20 mouse cellular contexts compared by ENCODE assay signal in genomic region chr11:79218936-79219626, GRCm38 (mm10). TPM values are rescaled to one million over a fixed set of nuclear protein-coding genes. Genes with fewer than 3 reads are reported as not detected.
A peak's percentile ranks its signal among the peaks of the same experiment; 100 is the strongest.
DNase-seq lines count a peak whose midpoint lies in the region; TF ChIP-seq lines count a peak whose summit lies in the region.
"Had no signal": no experiment of that assay in that cellular context is flagged by ENCODE, and none has a peak within 500 bp of the region (broad histone marks: within the 10 kb centered on the region; RNA-seq: fewer than 3 reads in every experiment).

No protein-coding gene starts in this region.

- no peaks in the 10 kb centered on the region; the same call in 1 of the 2 replicates for H3K4me1 ChIP-seq in kidney, adult 2 months (ENCODE audit: control insufficient read depth, insufficient read depth, low read length)
- H3K4me1 ChIP-seq: forebrain, embryonic 12.5 days; hindbrain, embryonic 15.5 days; limb, embryonic 12.5 days; neural tube, embryonic 15.5 days had no signal

- H3K27ac ChIP-seq in kidney, adult 2 months (ENCODE audit: insufficient read depth, low read depth, low read length), result peak overlapping the region; percentile 40; the same call in 1 of the 2 replicates
- H3K27ac ChIP-seq: forebrain, embryonic 12.5 days; hindbrain, embryonic 15.5 days; intestine, embryonic 15.5 days; limb, embryonic 12.5 days; liver, embryonic 12.5 days; neural tube, embryonic 15.5 days had no signal

- H3K4me3 ChIP-seq in kidney, adult 2 months (ENCODE audit: insufficient read depth, low read depth, low read length), result no peak overlapping the region
- H3K4me3 ChIP-seq: forebrain, embryonic 12.5 days; hindbrain, embryonic 15.5 days; intestine, embryonic 15.5 days; limb, embryonic 12.5 days; liver, embryonic 12.5 days; neural tube, embryonic 15.5 days had no signal

- no peak for TF ChIP-seq CTCF in kidney, adult 2 months (conservative IDR thresholded peaks at IDR 0.05; ENCODE audit: insufficient read depth, insufficient read length, low read depth, low read length)

- H3K36me3 ChIP-seq in kidney, adult 2 months (ENCODE audit: control insufficient read depth, insufficient read depth, low read length), result no peaks in the 10 kb centered on the region
- H3K36me3 ChIP-seq: forebrain, embryonic 12.5 days; hindbrain, embryonic 15.5 days; intestine, embryonic 15.5 days; limb, embryonic 12.5 days; liver, embryonic 12.5 days; neural tube, embryonic 15.5 days had no signal

- H3K27me3 ChIP-seq in kidney, adult 2 months (replicated peaks; ENCODE audit: control insufficient read depth, insufficient read depth, low read length), result no peaks in the 10 kb centered on the region
- H3K27me3 ChIP-seq: forebrain, embryonic 12.5 days; hindbrain, embryonic 15.5 days; intestine, embryonic 15.5 days; limb, embryonic 12.5 days; liver, embryonic 12.5 days; neural tube, embryonic 15.5 days had no signal

- intact Hi-C loops in heart, postnatal 25 days (cut with DNase I), result loop anchor here (10.0 kb wide), 1 partner anchor 364 kb away; no protein-coding TSS in a partner anchor

- peak; percentile 88 for DNase-seq in heart, adult 11 months
- no peak for DNase-seq in heart, postnatal 25 days (ENCODE audit: low spot score)
- peak; percentile 49 for DNase-seq in kidney, adult 2 months
- DNase-seq in kidney, adult 8-10 months, result no peak
- DNase-seq in 3T3-L1 (ENCODE audit: low read depth, low spot score), result peak; percentile 39
- DNase-seq in fibroblast of lung, adult 2 months (ENCODE audit: low read depth), result peak; percentile 74
- DNase-seq in embryo, embryonic 10.5 days (ENCODE audit: low spot score), result no peak
- DNase-seq in lung, postnatal 14 days, result no peak
- DNase-seq: cerebellum, adult 2 months; cerebellum, postnatal 36 days; gastrocnemius, postnatal 14 days; lung, adult 2 months; lung, postnatal 36 days; thymus, adult 2 months had no signal

- 53% methylated on average over 8 of the region's 8 CpGs for WGBS in kidney, adult 2 months

- TF ChIP-seq POLR2A in kidney, adult 2 months (IDR thresholded peaks at IDR 0.05; ENCODE audit: low read depth, low read length), result no peak

RNA-seq across cellular contexts. Expression of gene Wsb1, which starts 35.4 kb away (rescaled TPM):
- 10 to 100 TPM; 13.4 to 17.8 TPM for total RNA-seq in heart, postnatal 25 days (2021)
- 59.3 and 72.3 TPM in 2 replicates for polyA plus RNA-seq in kidney, adult 2 months (2012; rRNA removed)

Comparison
In these comparisons a context has a peak if more than half of its experiments do, and no peak if none do; other contexts are left out.
1. DNase-seq: peak in heart, adult 11 months (single experiment), kidney, adult 2 months (single experiment), 3T3-L1 (single experiment) and fibroblast of lung, adult 2 months (single experiment); none in heart, postnatal 25 days (single experiment), kidney, adult 8-10 months (0 of 2), embryo, embryonic 10.5 days (single experiment) and lung, postnatal 14 days (single experiment).